Mouse (Mus musculus): ENCODE results near the gene Ltk. TPM values are rescaled to one million over a fixed set of nuclear protein-coding genes. Genes with fewer than 3 reads are reported as not detected.
"Not testable (repeated sequence)": the region's sequence is repeated elsewhere in the genome, so short reads cannot be mapped to it uniquely, and the experiment has no call there.

Ltk gene
- total RNA-seq, 2 experiments from 2014 or later, result 13.7 to 14.3 TPM

DNA sequence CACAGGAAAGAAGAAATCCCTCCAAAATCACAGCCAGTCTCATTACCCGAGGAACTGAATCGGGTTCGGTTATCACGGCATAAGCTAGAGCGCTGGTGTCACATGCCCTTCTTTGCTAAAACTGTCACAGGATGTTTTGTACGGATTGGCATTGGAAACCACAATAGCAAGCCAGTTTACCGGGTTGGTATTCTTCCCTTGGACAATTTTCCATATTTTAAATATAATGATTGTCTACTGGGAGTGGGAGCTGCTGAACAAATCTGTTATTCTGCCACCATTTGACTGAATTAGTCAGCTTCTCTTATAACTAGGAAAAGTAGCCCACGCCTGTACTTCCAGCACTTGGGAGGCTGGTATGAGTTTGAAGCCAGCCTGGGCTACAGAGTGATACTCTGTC lies 39.2 kb downstream of the Ltk start:
- Histone ChIP-seq H3K27ac (peak overlapping the region; percentile 81), H3K4me3 (no peak overlapping the region)
- TF ChIP-seq CTCF (conservative IDR thresholded peaks at IDR 0.05), result no peak
- DNase-seq (ENCODE audit: low spot score in 2 of 2), result peak; percentile 47 to 76

GRCm38 (mm10) chr2:119715868-119716267 lies 44.4 kb downstream of the Ltk start:
- H3K27ac ChIP-seq, result peak overlapping the region; percentile 47; the same call in 1 of the 2 replicates
- DNase-seq (ENCODE audit: low spot score in 2 of 2); H3K4me3 ChIP-seq: not testable (repeated sequence)

- Histone ChIP-seq H3K27ac (no peak overlapping the region), H3K4me3 (no peak overlapping the region)
- DNase-seq (ENCODE audit: low spot score in 2 of 2), result no peak
- TF ChIP-seq CTCF (conservative IDR thresholded peaks at IDR 0.05), result no peak
Observed at GRCm38 (mm10) chr2:119710011-119710410, 50.2 kb downstream of the Ltk start.

- no peak overlapping the region for H3K4me3 ChIP-seq
- no peak for DNase-seq (ENCODE audit: low spot score in 2 of 2)
- no peak for TF ChIP-seq CTCF (conservative IDR thresholded peaks at IDR 0.05)
- H3K27ac ChIP-seq, result no peak overlapping the region
Observed at GRCm38 (mm10) chr2:119707676-119708075, 52.6 kb downstream of the Ltk start.

GRCm38 (mm10) chr2:119703171-119703570 lies 57.1 kb downstream of the Ltk start:
- peak; percentile 59 to 66 for DNase-seq (ENCODE audit: low spot score in 2 of 2)
- Histone ChIP-seq H3K4me3 (no peak overlapping the region), H3K27ac (peak overlapping the region; percentile 72)
- TF ChIP-seq CTCF (conservative IDR thresholded peaks at IDR 0.05), result no peak

Other genes starting within 250 kb of the Ltk start
- gene Exd1, start 212.8 kb downstream of the Ltk start, total RNA-seq (2021), result 1 to 10 TPM in 1 of 2 experiments, under 1 TPM in 1; 0.49 to 1.3 TPM
- gene Chp1, start 212.7 kb downstream of the Ltk start, total RNA-seq (2021), result 100 to 1,000 TPM; 155 to 157 TPM
- under 1 TPM; 0.88 to 0.97 TPM for gene Nusap1, start 142.1 kb downstream of the Ltk start, total RNA-seq (2021)
- gene Oip5, start 142.0 kb downstream of the Ltk start, total RNA-seq (2021), result under 1 TPM; 0.91 to 0.92 TPM
- 10 to 100 TPM; 30.7 to 31.9 TPM for gene Ndufaf1, start 97.6 kb downstream of the Ltk start, total RNA-seq (2021)
- 10 to 100 TPM; 60.3 to 62.9 TPM for gene Rtf1, start 85.4 kb downstream of the Ltk start, total RNA-seq (2021)
- gene Itpka, start 18.1 kb downstream of the Ltk start, total RNA-seq (2021), result 100 to 1,000 TPM; 265 to 270 TPM
- gene Rpap1, start 27.1 kb upstream of the Ltk start, total RNA-seq (2021), result 10 to 100 TPM; 18.6 to 19.6 TPM
- 10 to 100 TPM; 75.5 to 80.8 TPM for gene Tyro3, start 37.3 kb upstream of the Ltk start, total RNA-seq (2021)
- gene Mga, start 136.8 kb upstream of the Ltk start, total RNA-seq (2021), result 10 to 100 TPM; 66.6 to 72.7 TPM
- gene Mapkbp1, start 212.3 kb upstream of the Ltk start, total RNA-seq (2021), result 10 to 100 TPM; 43.7 to 45.6 TPM

Measured in layer of hippocampus, adult 2 months (tissue).